Mouse (Mus musculus): ENCODE measurements around the gene Ripor2.
"Not testable (repeated sequence)": the region's sequence is repeated elsewhere in the genome, so short reads cannot be mapped to it uniquely, and the experiment has no call there.

DNA sequence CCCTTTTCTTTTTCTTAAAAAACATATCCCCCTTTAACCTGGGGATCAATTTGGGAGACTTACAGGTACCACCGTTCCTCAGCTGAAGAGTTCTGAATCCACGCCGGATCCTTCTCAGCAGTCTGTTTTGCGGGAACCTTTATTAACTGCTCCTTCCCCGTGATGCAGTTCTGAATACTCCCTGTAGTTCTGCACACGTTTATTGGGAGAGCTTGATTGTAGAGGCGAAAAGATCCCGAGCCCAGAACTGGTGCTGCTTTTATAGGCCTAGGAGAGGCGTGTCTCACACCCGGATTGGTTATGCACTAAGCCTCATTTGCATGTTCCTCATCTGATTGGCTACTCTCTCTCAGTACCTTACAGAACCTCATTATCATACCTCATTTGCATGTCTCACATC is 189.5 kb downstream of the Ripor2 start:
- not testable (repeated sequence) for TF ChIP-seq POU5F1 (IDR thresholded peaks at IDR 0.05; ENCODE audit: borderline replicate concordance, low read length); CTCF (conservative IDR thresholded peaks at IDR 0.05; ENCODE audit: low read length); NANOG (IDR thresholded peaks at IDR 0.05; ENCODE audit: borderline replicate concordance, low read length)
